Mouse (Mus musculus): Measurements from ENCODE around the gene Olfr544. TPM values are rescaled to one million over a fixed set of nuclear protein-coding genes. Genes with fewer than 3 reads are reported as not detected.

Gene Olfr544
- total RNA-seq (2014; fragmentation: Nextera tagmentation) (not detected in 2 replicates), total RNA-seq (2017) (0.05 TPM in 1 of 2 replicates, not detected in the other)

DNA sequence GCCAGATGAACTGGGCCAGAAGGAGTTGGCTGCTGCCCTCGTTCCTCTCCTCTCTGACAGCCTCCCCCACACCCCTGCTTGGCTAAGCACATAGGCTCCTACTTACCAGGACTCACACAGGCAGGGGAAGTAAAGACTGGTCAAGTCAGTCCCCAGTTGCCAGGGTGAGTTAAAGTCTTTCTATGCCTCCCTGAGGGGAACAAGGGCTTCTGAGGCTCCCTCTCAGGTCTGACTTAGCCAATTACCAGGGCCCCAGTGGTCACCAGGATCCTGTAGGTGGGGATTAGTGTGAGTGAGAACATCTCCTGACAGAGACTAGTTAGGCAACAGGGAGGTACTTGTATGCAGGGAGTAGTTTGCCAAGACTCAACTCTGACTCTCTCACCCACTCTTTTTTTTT is at the start of gene Olfr544:
Olfr544 (minus strand) TSS at position 153 of the 400 bp plus-strand sequence.
- no peak for ATAC-seq (replicated peaks; ENCODE audit: low FRiP score, low TSS enrichment, poor library complexity, severe bottlenecking)

DNA sequence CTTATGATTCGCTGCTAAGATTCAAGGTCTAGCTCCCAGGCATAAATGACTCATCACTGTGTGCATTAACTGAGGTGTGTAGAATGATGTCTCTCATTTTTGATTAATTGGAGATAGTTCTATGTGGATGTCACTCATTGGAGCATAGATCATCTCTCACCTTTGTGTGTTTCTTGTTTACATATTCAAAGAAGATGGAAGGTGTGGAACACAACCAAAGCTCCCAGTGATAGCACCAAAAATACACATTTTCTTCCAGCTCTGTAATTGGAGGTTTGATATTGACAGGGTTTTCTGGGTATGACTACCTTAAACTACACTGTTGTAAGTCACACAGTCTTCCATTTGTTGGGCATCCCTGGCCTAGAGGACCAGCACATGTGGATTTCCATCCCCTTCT is 46.3 kb upstream of the Olfr544 start, which contains the start of gene Olfr547:
Olfr547 (plus strand) TSS at position 301 of the 400 bp plus-strand sequence.
- no peak for ATAC-seq (replicated peaks; ENCODE audit: low FRiP score, low TSS enrichment, poor library complexity, severe bottlenecking)

DNA sequence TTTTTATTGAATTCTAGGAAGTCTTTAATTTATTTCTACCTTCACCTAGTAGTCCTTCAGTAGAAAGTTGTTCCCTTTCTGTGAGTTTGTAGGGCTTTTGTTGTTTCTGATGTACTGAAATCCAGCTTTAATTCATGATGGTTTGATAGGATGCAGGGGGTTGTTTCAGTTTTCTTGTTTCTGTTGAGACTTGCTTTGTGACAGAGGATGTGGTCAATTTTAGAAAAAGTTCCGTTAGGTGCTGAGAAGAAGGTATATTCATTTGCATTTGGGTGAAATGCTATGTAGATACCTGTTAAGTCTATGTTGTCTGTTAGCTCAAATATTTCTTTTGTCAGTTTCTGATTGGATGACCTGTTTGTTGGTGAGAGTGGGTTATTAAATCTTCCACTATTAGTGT is 40.9 kb upstream of the Olfr544 start:
- no peak for ATAC-seq (replicated peaks; ENCODE audit: low FRiP score, low TSS enrichment, poor library complexity, severe bottlenecking)

DNA sequence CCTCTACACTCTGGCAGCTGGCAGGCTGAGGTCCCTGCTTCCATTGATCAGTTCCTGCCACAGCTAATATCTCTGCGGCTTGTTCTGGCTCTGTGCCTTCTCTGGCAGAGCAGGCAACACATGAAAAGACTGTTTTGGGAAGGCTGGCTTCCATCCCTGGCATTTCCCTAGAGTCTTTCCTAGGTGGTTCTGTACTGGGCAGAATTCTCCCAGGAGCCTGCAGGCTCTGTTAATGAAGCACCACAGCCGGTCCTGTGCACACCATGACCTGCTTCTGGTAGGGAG is 28.9 kb upstream of the Olfr544 start:
- no peak for ATAC-seq (replicated peaks; ENCODE audit: low FRiP score, low TSS enrichment, poor library complexity, severe bottlenecking)

DNA sequence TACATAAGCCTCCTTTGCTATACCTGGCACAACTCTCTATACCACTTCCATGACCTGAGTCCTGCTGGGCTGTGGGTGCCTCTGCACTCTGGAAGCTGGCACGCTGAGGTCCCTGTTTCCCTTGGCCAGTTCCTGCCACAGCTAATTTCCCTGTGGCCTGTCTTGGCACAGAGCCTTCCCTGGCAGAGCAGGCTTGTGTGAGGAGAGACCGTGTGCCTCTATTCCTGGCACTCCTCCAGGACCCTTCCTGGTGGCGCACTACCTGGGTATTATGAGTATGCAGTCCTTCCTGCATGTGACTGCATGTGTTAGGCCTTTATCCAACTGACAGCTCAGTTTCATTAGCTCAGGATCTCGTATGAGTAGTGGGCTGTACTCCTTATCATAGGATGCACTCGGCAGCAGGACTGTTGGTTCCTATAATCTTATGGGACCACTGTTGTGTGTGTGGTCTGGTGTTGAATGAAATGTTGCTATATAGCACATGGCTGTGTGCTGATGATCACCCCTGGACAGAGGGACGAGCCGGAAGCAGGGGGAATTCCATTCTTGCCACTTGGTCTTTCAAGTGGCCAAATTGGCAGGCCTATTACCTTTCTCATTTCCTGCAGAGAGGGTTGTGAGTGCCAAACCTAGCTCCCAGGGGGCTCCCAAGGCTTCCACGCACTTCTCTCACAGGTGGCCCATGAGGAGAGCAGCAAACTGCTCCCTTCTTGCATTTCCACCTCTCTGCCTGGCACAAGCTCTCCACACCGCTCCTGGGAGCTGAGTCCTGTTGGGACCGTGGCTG is 28.3 kb upstream of the Olfr544 start:
- ATAC-seq (replicated peaks; ENCODE audit: low FRiP score, low TSS enrichment, poor library complexity, severe bottlenecking) = peak; percentile 72

DNA sequence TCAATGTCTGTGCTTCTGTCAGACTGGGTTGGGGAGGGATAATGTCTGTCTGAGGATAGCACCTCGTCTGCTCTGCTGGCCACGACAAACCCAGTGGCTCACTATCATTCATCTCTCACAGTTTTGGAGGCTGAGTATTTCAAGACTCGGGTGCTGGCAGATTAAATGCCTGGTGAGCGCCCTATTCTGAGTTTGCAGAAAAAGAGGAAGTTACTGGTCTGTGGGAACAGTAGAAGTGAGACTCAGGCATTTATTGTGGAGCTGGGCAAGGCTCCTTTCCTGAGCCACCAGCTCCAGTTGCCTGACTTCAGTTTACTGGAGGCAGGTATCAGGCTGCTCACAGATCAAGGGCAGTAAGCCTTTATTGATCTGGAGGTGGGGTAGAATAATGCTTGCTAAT is 26.0 kb upstream of the Olfr544 start:
- peak; percentile 29 for ATAC-seq (replicated peaks; ENCODE audit: low FRiP score, low TSS enrichment, poor library complexity, severe bottlenecking)

DNA sequence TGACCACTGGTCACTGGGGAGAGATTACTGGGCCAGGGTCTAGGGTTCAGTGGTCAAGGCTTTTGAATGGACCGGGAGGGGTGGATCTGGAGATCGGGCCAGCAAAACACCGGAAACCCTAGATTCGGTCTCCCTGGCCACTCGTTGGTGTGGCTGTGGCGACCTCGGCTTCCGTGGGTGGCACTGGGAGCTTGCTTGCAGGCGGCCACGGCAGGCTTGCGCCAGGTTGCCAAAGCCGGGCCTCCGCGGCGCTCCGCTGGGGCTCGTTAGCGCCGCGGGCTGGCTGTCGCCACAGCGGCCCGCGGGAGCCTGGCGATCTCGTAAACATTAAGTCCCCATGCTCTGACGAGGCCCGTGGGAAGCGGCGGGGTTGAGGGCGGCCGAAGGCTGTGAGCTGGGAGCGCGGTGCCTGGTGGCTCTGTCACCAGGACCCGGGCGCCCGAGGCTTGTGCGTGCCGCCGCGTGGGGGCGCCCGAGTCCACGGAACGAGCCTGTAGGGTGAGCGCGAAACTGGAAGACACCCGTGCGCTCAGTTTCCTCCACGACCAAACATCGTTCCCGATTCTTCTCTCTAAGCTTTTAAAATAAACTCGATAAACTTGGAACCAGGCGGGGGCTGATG is 24.8 kb upstream of the Olfr544 start:
- ATAC-seq (replicated peaks; ENCODE audit: low FRiP score, low TSS enrichment, poor library complexity, severe bottlenecking) = peak; percentile 65

DNA sequence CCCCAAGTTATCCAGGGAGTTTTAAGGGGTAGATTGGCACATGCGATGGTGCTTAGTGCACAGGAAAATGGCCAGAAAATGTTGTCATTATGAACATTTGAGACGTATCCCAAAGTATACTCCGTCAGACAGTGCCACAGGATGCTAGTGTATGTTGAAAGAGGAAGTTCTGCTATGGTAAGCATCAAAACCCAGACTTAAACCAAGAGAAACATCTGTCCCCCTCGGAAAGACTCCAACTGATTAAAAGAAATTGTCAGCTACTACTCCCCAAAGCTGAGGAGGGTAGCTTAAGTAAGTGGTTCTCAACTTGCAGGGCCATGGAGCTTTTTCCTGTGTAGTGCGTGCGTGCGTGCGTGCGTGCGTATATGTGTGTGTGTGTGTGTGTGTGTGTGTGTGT is 23.8 kb upstream of the Olfr544 start:
- no peak for ATAC-seq (replicated peaks; ENCODE audit: low FRiP score, low TSS enrichment, poor library complexity, severe bottlenecking)

DNA sequence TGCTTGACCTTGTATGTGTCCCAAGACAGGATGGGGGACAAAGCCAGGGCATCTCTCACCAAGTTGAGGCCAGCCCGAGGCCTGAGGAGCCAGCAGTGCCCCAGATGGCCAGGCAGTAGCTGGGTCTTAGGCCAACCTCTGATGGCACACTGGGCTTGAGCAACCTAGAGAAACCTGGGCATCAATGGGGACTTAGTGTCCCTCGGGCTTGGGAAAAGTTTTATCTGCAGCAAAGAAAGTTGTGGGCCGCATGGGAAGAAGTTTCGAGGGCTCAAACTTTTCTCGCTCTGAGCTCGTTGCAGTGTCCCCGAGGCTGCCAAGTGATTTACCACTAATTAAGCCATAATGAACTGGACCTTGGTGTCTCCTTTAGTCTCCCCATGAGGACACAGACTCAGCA is 21.6 kb upstream of the Olfr544 start:
- no peak for ATAC-seq (replicated peaks; ENCODE audit: low FRiP score, low TSS enrichment, poor library complexity, severe bottlenecking)

DNA sequence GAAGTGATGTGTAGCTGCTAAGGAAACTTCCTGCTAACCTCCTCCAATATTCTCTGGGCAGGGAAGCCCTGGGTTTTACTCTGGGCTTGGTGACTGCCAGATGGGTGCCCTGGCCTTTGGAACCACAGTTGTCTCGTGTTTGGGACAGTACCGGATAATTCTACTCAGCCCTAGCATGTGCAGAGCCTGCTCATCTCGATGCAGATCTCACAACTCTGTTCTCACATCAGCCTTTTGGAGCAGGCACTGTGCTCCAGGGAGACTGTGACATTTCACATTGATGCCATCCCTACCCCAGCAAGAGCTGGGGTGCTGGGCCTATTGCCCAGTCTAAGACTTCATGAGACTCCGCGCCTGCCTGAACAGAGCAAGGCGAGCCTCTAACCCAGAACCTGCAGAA is 20.6 kb upstream of the Olfr544 start:
- no peak for ATAC-seq (replicated peaks; ENCODE audit: low FRiP score, low TSS enrichment, poor library complexity, severe bottlenecking)

DNA sequence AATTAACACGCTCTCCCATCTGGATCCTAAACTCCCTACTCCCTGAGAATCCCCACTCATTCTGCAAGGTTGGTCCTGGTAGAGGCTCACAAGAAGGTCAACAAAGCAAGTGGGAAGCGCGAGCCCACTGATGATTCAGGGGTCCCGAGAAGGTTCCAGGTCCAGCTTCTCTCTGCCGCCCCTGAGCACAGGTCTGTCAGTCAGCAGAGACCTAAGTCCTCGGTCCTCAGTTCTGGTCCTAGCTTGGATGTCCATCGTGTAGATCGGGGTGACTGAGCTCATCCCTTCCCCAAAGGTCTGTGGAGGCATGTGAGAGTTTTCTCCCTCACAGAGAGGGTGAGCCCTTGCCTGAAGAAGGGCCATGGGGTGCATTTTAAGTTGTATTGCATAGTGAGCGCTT is 20.0 kb upstream of the Olfr544 start:
- ATAC-seq (replicated peaks; ENCODE audit: low FRiP score, low TSS enrichment, poor library complexity, severe bottlenecking) = no peak

DNA sequence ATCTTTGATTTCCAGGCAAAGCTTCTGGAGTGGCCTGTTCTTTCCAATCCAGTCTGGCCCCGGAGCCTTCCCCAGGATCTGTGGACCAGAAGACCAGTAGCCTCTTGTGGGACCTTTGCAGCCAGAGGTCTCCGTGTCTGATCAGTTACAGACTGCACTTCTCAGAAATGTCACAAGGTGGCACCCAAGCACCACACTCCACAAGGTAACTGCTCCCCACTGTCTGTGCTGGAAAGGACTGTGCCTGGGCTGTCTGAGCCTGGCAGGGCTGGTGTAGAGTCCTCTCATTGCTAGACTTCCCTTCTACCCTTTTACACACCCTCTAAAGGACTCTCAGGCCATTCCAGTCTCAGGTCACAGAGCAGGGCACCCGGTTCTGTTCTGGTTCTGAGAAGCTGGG is 18.7 kb upstream of the Olfr544 start:
- peak; percentile 90 for ATAC-seq (replicated peaks; ENCODE audit: low FRiP score, low TSS enrichment, poor library complexity, severe bottlenecking)

DNA sequence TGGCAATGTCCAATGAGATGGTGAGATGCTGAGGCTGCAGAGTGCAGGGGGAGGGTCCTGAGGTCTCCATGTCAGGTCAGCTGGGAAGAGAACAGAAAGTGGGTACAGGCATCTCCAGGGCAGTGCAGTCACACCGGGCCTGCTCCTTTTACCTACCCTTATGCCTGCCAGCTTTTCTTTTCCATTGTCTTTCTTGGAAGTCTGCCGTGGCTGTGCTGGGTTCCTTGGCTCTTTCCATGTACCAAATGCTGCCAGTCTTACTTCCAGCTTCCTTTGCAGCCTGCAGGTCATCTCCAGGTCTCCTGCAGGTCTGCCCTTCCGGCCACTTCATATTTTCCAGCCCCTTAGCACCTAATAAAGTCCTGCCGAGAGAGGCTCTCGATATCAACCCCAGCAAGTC is 13.9 kb upstream of the Olfr544 start:
- ATAC-seq (replicated peaks; ENCODE audit: low FRiP score, low TSS enrichment, poor library complexity, severe bottlenecking) = no peak

DNA sequence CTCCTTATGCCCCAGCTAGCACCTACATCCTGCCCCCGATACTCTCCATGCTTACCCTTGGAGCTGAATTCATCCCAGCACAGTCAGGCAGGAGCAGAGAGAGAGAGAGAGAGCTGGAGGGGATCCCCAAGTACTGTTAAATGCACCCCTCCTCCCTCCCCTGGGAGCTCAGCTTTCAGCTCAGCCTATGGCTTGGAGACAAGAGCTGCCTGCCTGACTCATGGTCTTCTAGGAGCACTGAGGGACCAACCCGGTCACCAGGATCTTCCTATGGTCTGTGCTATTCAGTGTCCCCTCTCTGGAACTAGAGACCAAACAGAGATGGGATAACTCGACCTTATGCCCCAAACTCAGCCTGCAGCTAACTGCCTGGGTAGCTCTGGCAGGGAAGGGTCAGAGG is 11.4 kb upstream of the Olfr544 start, which contains the start of gene Olfr545:
Olfr545 (minus strand) TSS at position 101 of the 400 bp plus-strand sequence.
- no peak for ATAC-seq (replicated peaks; ENCODE audit: low FRiP score, low TSS enrichment, poor library complexity, severe bottlenecking)

DNA sequence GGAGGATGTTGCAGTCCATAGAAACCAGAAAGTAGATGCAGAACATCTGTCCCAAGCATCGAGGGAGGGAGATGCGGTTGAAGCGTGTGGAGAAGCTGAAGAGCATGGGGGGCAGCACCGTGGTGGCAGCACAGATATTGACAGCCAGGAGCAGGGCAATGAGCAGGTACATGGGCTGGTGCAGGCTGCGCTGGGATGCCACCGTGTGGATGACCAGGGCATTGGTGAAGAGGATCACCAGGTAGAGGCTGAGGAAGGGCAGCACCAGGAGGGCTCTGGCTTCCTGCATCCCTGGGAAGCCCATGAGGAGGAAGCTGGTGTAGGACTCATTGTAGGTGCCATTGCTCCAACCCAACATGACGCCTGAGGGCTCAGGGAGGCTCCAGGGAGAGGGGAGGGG is 6.3 kb upstream of the Olfr544 start:
- peak; percentile 85 for ATAC-seq (replicated peaks; ENCODE audit: low FRiP score, low TSS enrichment, poor library complexity, severe bottlenecking)

DNA sequence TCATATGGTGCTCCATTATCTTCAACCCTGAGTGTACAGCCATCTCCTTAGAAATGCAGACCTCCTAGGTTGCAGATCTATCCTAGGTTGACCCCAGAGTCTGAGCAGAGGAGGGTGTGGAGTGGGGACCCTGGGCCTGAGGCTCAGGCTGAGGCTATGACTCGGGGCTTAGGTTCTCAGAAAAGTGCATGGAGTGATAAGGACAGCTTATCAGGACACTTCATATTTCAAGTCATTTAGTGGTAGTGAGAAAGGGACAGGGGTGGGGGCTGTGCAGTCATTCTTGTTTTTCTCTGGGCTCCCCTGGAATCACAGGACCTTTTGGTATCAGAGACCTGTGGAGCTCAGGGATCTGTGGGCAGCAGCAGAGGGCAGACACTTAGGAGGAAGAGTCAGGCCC is 2.0 kb downstream of the Olfr544 start:
- peak; percentile 64 for ATAC-seq (replicated peaks; ENCODE audit: low FRiP score, low TSS enrichment, poor library complexity, severe bottlenecking)

DNA sequence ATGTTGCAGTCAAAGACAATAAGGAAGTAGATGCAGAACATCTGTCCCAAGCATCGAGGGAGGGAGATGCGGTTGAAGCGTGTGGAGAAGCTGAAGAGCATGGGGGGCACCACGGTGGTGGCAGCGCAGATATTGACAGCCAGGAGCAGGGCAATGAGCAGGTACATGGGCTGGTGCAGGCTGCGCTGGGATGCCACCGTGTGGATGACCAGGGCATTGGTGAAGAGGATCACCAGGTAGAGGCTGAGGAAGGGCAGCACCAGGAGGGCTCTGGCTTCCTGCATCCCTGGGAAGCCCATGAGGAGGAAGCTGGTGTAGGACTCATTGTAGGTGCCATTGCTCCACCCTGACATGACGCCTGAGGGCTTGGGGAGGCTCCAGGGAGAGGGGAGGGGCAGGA is 3.3 kb downstream of the Olfr544 start:
- ATAC-seq (replicated peaks; ENCODE audit: low FRiP score, low TSS enrichment, poor library complexity, severe bottlenecking) = peak; percentile 68

DNA sequence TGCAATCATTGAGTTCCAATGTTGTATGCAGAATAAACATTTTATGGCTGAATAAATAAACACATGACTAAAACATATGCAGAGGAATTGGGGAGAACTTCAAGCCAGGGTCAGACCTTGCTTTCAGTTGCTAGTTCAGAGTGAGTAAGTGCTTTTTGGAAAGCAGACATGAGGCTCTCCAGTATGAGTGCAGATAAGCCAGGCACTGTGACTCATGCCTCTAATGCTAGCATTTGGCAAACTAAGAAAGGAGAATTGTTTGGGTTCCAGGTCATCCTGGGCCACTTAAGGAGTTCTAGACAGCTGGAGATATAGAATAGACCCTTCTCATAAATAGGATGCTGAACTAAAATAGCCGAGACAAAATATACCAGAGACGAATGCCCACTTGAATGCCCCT is 4.4 kb downstream of the Olfr544 start:
- no peak for ATAC-seq (replicated peaks; ENCODE audit: low FRiP score, low TSS enrichment, poor library complexity, severe bottlenecking)

DNA sequence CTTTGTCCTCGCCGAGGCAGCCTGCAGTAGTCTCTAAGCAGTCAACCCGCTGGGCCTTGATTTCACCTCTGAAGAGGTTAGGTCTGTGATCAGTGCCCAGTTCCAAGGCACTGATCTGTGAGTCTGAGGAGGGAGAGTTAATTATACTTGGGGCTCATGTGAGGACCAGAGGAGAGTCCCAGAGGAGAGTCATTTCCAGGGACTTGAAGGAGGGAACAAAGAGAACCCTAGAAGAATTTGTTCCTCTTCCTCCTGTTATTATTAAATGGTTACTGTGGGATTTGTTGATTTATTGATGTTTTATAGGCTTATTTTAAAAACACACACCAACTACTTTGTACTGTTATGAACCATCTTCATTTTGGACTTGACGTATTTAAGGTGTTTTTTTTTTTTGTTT is 6.5 kb downstream of the Olfr544 start, which contains the start of gene Olfr543:
Olfr543 (minus strand) TSS at position 101 of the 400 bp plus-strand sequence.
- no peak for ATAC-seq (replicated peaks; ENCODE audit: low FRiP score, low TSS enrichment, poor library complexity, severe bottlenecking)

DNA sequence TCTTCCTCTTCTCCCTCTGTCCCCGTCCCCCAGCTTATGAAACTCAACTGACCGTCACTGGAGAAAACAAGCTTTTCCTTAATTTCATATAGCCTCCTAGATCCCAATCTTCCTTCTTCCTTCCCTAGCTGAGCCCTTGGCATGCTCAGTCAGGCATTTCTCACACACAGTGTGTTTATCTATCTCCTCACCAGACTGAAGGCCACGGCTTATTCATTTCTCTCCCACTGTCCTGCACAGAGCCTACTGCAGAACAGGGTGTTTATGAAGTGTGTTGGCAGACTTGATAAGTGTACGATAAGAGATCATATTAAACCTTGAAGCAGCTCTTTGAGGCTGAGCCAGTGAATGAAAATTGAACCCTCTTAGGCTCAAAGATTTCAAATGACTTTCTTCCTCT is 7.3 kb downstream of the Olfr544 start:
- ATAC-seq (replicated peaks; ENCODE audit: low FRiP score, low TSS enrichment, poor library complexity, severe bottlenecking) = no peak
